In genomic region chr10:128547361-128548032, GRCm38 (mm10) we compare ENCODE assay signal across 8 mouse cellular contexts. TPM values are rescaled to one million over a fixed set of nuclear protein-coding genes. Genes with fewer than 3 reads are reported as not detected.
DNase-seq lines count a peak whose midpoint lies in the region; ATAC-seq and TF ChIP-seq lines count a peak whose summit lies in the region.

Gene Zc3h10, minus strand, starts transcription at chr10:128547774.

- DNase-seq in ES-E14 (ENCODE audit: low read depth, low spot score), result peak; percentile 91
- DNase-seq in cerebellum, adult 11-12 months, result peak; percentile 97
- peak; percentile 91 for DNase-seq in heart, postnatal 25 days (ENCODE audit: low spot score)
- peak; percentile 92 to 98 for DNase-seq in layer of hippocampus, adult 2 months (ENCODE audit: low spot score in 2 of 2)
- peak; percentile 99 for DNase-seq in lung, embryonic 14.5 days
- DNase-seq in thymus, adult 2 months, result peak; percentile 94

- peaks cover 0 to 19% of the 10 kb centered on the region in 2 experiments; a peak in 1 of 4 replicates for H3K4me1 ChIP-seq in ES-E14 (ENCODE audit: control insufficient read depth in 2 of 2, insufficient read depth in 2 of 2, low read length in 2 of 2, poor library complexity in 1 of 2)
- H3K4me1 ChIP-seq in forebrain, embryonic 15.5 days, result peaks cover 25% of the 10 kb centered on the region
- no peaks in the 10 kb centered on the region for H3K4me1 ChIP-seq in lung, embryonic 14.5 days (ENCODE audit: insufficient read depth)
- H3K4me1 ChIP-seq in olfactory bulb, adult 2 months (ENCODE audit: control insufficient read depth, insufficient read depth, low read length), result peaks cover 4% of the 10 kb centered on the region
- peaks cover 5% of the 10 kb centered on the region for H3K4me1 ChIP-seq in thymus, adult 2 months (replicated peaks; ENCODE audit: control insufficient read depth, insufficient read depth, low read length)

- peak within 1 kb of the TSS; percentile 89 for H3K27ac ChIP-seq in ES-E14 (ENCODE audit: insufficient read depth, low read depth, low read length, poor library complexity, severe bottlenecking)
- peak within 1 kb of the TSS; percentile 97 for H3K27ac ChIP-seq in forebrain, embryonic 15.5 days (replicated peaks)
- peak within 1 kb of the TSS; percentile 98 for H3K27ac ChIP-seq in layer of hippocampus, adult 2 months
- H3K27ac ChIP-seq in lung, embryonic 14.5 days (ENCODE audit: low read depth), result peak within 1 kb of the TSS; percentile 98
- H3K27ac ChIP-seq in olfactory bulb, adult 2 months (ENCODE audit: insufficient read depth, low read depth, low read length), result peak within 1 kb of the TSS; percentile 88
- H3K27ac ChIP-seq in thymus, adult 2 months (ENCODE audit: control insufficient read depth, insufficient read depth, low read length), result peak within 1 kb of the TSS; percentile 77

- peak within 1 kb of the TSS; percentile 91 for H3K4me3 ChIP-seq in ES-E14 (ENCODE audit: insufficient read depth in 1 of 2, low read depth in 1 of 2, low read length in 2 of 2, poor library complexity in 1 of 2, severe bottlenecking in 1 of 2)
- H3K4me3 ChIP-seq in forebrain, embryonic 15.5 days, result peak within 1 kb of the TSS; percentile 78
- peak within 1 kb of the TSS; percentile 75 for H3K4me3 ChIP-seq in layer of hippocampus, adult 2 months
- peak within 1 kb of the TSS; percentile 86 for H3K4me3 ChIP-seq in lung, embryonic 14.5 days (ENCODE audit: low read depth, low read length)
- H3K4me3 ChIP-seq in olfactory bulb, adult 2 months (ENCODE audit: insufficient read depth, low read depth, low read length), result peak within 1 kb of the TSS; percentile 72
- H3K4me3 ChIP-seq in thymus, adult 2 months (ENCODE audit: control insufficient read depth, insufficient read depth, low read length), result peak within 1 kb of the TSS; percentile 81

- intact Hi-C loops in heart, postnatal 25 days (cut with DNase I), result loop anchor here (5.0 kb wide), 1 partner anchor 50 kb away; the partner anchor contains the start of gene Myl6b

- no peaks in the 10 kb centered on the region for H3K27me3 ChIP-seq in forebrain, embryonic 15.5 days
- no peaks in the 10 kb centered on the region for H3K27me3 ChIP-seq in lung, embryonic 14.5 days (ENCODE audit: insufficient read depth, low read length)
- H3K27me3 ChIP-seq in thymus, adult 2 months (ENCODE audit: control insufficient read depth, insufficient read depth, low read length), result no peaks in the 10 kb centered on the region

- WGBS in forebrain, embryonic 15.5 days, result under 1% methylated on average over 50 of the region's 50 CpGs
- WGBS in lung, embryonic 14.5 days, result under 1% methylated on average over 50 of the region's 50 CpGs
- under 1% methylated on average over 50 of the region's 50 CpGs for WGBS in olfactory bulb, adult 2 months
- WGBS in thymus, adult 2 months, result under 1% methylated on average over 50 of the region's 50 CpGs

- peaks cover 30% of the 10 kb centered on the region for H3K36me3 ChIP-seq in ES-E14 (ENCODE audit: control insufficient read depth, insufficient read depth, low read length, poor library complexity, severe bottlenecking)
- peaks cover 32% of the 10 kb centered on the region for H3K36me3 ChIP-seq in forebrain, embryonic 15.5 days
- peaks cover 37% of the 10 kb centered on the region for H3K36me3 ChIP-seq in lung, embryonic 14.5 days (ENCODE audit: insufficient read depth)
- H3K36me3 ChIP-seq in thymus, adult 2 months (ENCODE audit: control insufficient read depth, insufficient read depth, low read length), result peaks cover 19% of the 10 kb centered on the region

- TF ChIP-seq POLR2A in olfactory bulb, adult 2 months (IDR thresholded peaks at IDR 0.05; ENCODE audit: insufficient read depth, low read depth, low read length), result peak; percentile 51
- TF ChIP-seq POLR2A in thymus, adult 2 months (IDR thresholded peaks at IDR 0.05; ENCODE audit: control insufficient read depth, extremely low read depth, insufficient read depth, low read length, poor library complexity), result peak; percentile 38

- H3K9me3 ChIP-seq in ES-E14 (ENCODE audit: control insufficient read depth, insufficient read depth, low read depth, low read length), result no peaks in the 10 kb centered on the region
- H3K9me3 ChIP-seq in forebrain, embryonic 15.5 days, result no peaks in the 10 kb centered on the region
- no peaks in the 10 kb centered on the region for H3K9me3 ChIP-seq in lung, embryonic 14.5 days (ENCODE audit: low read depth, low read length)

- in situ Hi-C loops in ES-E14 (cut with MboI; ENCODE audit: low sequenced_read_pairs in 2 of 2, unreplicated experiment in 2 of 2), result no loop called here

- H3K9ac ChIP-seq in ES-E14 (ENCODE audit: insufficient read depth, low read depth, low read length, poor library complexity, severe bottlenecking), result peak within 1 kb of the TSS; percentile 93
- H3K9ac ChIP-seq in forebrain, embryonic 15.5 days (replicated peaks), result peak within 1 kb of the TSS; percentile 76
- peak within 1 kb of the TSS; percentile 96 for H3K9ac ChIP-seq in lung, embryonic 14.5 days

- ATAC-seq in forebrain, embryonic 15.5 days (replicated peaks), result peak; percentile 86
- peak; percentile 92 for ATAC-seq in lung, embryonic 14.5 days (ENCODE audit: insufficient read depth)

- peak; percentile 71 for TF ChIP-seq CTCF in layer of hippocampus, adult 2 months (conservative IDR thresholded peaks at IDR 0.05)
- TF ChIP-seq CTCF in lung, embryonic 14.5 days (IDR thresholded peaks at IDR 0.05; ENCODE audit: low read depth), result peak; percentile 55
- no peak for TF ChIP-seq CTCF in olfactory bulb, adult 2 months (IDR thresholded peaks at IDR 0.05; ENCODE audit: insufficient read depth, low read depth, low read length)
- TF ChIP-seq CTCF in thymus, adult 2 months (IDR thresholded peaks at IDR 0.05; ENCODE audit: borderline replicate concordance, control insufficient read depth, extremely low read depth, insufficient read depth, low read length, poor library complexity), result peak; percentile 57; the same call in 1 of the 2 replicates

- H3K4me2 ChIP-seq in forebrain, embryonic 15.5 days (replicated peaks), result peak within 1 kb of the TSS; percentile 64
- peak within 1 kb of the TSS; percentile 79 for H3K4me2 ChIP-seq in lung, embryonic 14.5 days

TF ChIP-seq in ES-E14, 5 proteins besides CTCF, POLR2A, EP300 and RAD21:
- TF ChIP-seq ZC3H11A (IDR thresholded peaks at IDR 0.05; ENCODE audit: borderline replicate concordance, low read depth, low read length) (no peak), CHD2 (IDR thresholded peaks at IDR 0.05; ENCODE audit: low read depth, low read length) (peak; percentile 47; the same call in 1 of the 2 replicates), HCFC1 (IDR thresholded peaks at IDR 0.05; ENCODE audit: borderline replicate concordance, insufficient read depth, low read length) (peak; percentile 83), ZNF384 (IDR thresholded peaks at IDR 0.05; ENCODE audit: low read depth, low read length) (no peak), MAFK (IDR thresholded peaks at IDR 0.05; ENCODE audit: insufficient read depth, low read depth, low read length) (no peak)

RNA-seq across cellular contexts. Expression of gene Zc3h10, which starts in this region (rescaled TPM):
- 18.8 and 19.5 TPM in 2 replicates for total RNA-seq in ES-E14 (2012; rRNA removed)
- polyA plus RNA-seq in forebrain, embryonic 15.5 days (2015; fragmentation: Nextera tagmentation; extraction: Ambion mirVana), result 22.8 and 24.5 TPM in 2 replicates
- total RNA-seq in heart, postnatal 25 days (2021), result 1 to 10 TPM; 7.6 to 9.1 TPM
- 10 to 100 TPM; 12.2 to 14.3 TPM for total RNA-seq in layer of hippocampus, adult 2 months (2021)
- 11.0 and 14.5 TPM in 2 replicates for polyA plus RNA-seq in lung, embryonic 14.5 days (2014; fragmentation: Nextera tagmentation; extraction: Ambion mirVana)
- polyA plus RNA-seq in olfactory bulb, adult 2 months (2012; ENCODE audit: insufficient read depth, insufficient read length, low replicate concordance, missing spikeins), result not detected in 2 replicates
- polyA plus RNA-seq in thymus, adult 2 months (2012; rRNA removed), result 25.6 and 27.1 TPM in 2 replicates

Comparison
In these comparisons a context has a peak if more than half of its experiments do, and no peak if none do; other contexts are left out.
1. Peak in every context shown above with its lines: DNase-seq, ATAC-seq, H3K4me3 ChIP-seq and H3K27ac ChIP-seq.